Mouse (Mus musculus): ENCODE data around the gene Mepce.
"Not testable (repeated sequence)": the region's sequence is repeated elsewhere in the genome, so short reads cannot be mapped to it uniquely, and the experiment has no call there.

Gene Mepce

GRCm38 (mm10) chr5:137787151-137787928, at the start of gene Mepce, which contains the start of gene Zcwpw1:
Gene Mepce (minus strand): TSS chr5:137787655.
Gene Zcwpw1 (plus strand): TSS chr5:137787798.
- DNase-seq (ENCODE audit: low read depth, low spot score), result peak; percentile 98

DNA sequence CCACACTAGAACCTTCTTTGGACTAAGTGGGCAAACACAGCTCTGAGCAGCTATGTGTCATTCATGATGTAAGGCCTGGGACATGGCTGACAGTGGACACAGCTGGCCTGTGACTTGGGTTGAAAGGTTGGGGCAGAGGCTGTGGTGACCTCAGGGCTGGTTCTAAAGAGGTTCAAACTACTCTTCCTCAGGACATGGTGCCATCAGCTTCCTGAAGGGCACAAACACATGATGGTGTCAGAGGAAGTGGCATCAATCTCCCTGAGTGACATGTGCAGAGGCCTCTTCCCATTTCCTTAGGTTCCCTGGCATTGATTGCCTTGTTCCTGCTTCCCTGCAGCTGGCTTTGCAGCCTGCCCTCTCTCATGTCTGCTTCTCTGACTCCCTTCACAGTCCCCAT, 49.7 kb upstream of the Mepce start:
- DNase-seq (ENCODE audit: low read depth, low spot score), result not testable (repeated sequence)

GRCm38 (mm10) chr5:137836611-137837010, 49.2 kb upstream of the Mepce start:
- DNase-seq (ENCODE audit: low read depth, low spot score), result no peak

DNA sequence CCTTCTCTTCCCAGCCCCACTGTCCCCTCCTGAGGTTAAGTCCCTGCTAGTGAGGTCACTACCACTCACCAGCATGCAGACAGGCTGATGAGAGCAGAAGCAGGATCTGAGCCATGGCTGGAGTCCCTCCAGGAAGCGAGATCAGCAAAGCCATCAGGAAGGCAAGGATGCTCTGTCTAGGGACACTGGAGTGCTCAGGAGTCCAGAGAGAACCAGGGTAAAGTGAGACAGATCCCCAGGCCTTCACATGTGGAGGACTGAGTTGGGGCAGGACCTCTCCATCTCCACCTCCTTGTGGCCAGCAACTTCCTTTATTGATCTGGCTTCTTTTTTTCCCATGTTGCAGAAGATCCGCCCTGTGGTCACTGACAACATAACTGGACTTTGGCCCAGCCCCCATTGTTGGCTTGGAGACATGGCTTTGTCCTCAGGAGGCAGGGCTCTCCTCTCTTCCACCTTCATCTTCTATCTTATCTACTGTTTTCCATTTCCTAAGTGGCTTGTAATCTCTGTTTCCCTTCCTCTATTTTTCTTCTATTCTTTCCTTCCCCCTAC, 48.6 kb upstream of the Mepce start, which contains the start of gene Pilra:
Gene Pilra, minus strand, starts transcription at position 316 of the 555 bp plus-strand sequence.
- not testable (repeated sequence) for DNase-seq (ENCODE audit: low read depth, low spot score)

GRCm38 (mm10) chr5:137833500-137833899, 46.0 kb upstream of the Mepce start:
- DNase-seq (ENCODE audit: low read depth, low spot score), result no peak

GRCm38 (mm10) chr5:137831506-137831905, 44.1 kb upstream of the Mepce start:
- DNase-seq (ENCODE audit: low read depth, low spot score), result no peak

DNA sequence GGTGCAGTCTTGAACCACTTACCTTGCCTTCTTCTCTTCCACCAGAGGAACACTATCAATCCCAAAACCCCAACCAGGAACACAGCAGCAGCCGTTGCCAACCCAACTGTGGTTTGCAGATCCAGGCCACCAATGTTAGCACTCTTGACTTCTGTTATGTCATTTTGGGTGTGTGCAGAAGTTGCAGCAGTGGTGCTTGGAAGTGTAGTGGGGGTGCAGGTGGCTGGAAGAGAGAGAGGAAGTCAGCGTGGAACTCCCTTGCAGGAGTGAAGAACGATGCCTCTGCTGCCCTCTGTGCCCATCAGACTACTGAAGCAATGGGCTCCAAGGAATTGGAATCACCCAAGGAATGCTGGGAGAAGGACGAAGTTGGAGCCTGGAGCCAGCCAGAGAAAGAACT, 43.7 kb upstream of the Mepce start:
- no peak for DNase-seq (ENCODE audit: low read depth, low spot score)

GRCm38 (mm10) chr5:137830238-137830637, 42.8 kb upstream of the Mepce start:
- DNase-seq (ENCODE audit: low read depth, low spot score), result no peak

DNA sequence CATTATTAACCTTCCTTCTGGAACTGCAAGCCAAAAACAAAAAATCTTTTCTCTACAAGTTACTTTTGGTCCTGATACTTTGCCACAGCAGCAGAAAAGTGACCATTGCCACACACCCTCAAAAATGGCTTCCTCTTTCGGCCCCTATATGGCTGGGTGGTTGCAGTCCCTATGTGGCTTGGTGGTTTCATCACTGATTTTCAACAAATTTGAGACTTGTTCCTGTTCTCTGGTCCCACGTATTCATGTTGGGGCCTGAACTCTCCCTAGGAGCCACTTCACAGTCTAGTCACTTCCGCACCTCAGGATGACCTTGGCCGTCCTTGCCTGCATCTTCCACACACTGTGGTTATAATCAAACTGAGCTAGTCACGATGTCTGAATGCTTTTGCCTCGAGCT, 41.2 kb upstream of the Mepce start:
- no peak for DNase-seq (ENCODE audit: low read depth, low spot score)

DNA sequence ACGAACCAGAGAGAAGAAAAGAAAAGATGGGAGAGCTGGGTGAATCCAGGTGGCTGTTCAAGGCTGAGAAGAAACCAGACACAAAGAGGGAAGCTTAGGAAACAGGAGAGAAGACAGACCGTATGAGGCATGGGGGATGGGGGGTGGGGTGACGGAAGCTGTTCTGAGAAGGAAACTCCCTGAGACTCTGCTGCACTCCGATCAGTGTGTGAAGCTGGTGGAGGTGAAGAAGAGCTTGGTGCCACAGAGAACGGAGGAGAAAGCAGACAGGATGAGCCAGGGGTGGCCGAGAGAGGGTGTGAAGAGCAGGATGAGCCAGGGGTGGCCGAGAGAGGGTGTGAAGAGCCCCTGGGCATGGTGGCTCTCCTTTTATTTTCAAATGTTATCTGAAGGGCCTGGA, 39.0 kb upstream of the Mepce start:
- peak; percentile 41 for DNase-seq (ENCODE audit: low read depth, low spot score)

DNA sequence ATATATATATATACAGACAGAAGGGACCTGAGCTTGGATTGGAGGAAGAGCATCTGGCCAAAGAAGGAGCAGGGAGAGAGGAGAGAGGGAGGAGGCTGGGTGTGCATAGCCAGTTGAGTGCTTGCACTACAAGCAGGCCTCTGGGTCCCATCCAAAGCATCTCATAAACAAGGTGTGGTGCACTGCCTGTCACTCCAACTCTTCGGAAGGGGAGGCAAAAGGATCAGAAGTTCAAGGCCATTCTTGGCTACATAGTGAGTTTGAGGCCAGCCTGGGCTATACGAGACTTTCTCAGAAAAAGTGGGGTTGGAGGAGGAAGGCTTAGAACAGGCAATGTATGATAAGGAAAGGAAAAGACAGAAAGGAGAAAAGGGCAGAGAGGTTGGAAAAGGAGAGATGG, 38.5 kb upstream of the Mepce start:
- DNase-seq (ENCODE audit: low read depth, low spot score), result no peak

DNA sequence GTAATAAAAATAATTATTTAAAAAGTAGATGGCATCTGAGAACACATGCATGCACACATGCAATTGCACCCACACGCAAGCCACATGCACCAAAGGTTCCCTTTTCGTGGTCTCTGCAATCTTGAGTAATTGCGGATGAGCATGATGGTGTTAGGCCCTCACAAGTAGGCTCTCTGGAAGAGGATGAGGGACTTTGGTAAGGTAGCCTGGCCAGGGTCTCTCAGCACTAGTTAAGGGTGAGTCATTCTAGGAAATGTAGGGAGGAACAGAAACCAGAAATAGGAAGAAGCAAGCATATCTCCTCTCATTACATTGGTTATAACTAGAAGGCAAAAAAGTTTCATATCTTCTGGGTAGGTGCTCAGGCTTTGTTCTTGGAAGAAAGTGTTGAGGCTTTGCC, 37.6 kb upstream of the Mepce start:
- DNase-seq (ENCODE audit: low read depth, low spot score), result no peak

DNA sequence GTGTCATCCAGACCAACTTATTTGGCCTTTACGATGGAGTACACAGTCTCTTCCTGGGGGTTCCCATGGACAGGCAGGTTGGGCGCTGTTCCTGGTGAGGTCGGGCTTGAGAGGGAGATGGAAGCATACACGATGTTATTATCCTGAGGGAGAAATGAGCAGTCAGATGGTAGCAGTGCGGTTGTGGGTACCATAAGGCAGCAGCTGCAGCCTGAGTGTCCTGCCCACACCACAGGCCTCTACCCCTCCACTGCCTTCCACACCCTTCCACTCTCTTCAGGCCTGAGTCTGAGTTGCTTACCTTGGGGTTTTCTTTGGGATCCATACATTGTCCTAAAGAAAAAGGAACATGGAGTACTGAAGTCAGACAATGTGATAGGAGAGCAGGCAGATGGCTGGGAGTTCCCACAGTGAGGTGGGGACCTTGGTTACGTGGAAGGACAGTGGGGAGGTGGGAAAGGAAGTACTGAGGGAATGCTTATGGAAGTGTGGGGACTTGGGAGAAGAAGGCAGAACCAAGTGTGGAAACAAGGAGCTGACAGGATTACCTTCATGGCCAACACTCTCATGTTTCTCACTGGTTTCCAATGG, 36.1 kb upstream of the Mepce start:
- DNase-seq (ENCODE audit: low read depth, low spot score), result no peak

DNA sequence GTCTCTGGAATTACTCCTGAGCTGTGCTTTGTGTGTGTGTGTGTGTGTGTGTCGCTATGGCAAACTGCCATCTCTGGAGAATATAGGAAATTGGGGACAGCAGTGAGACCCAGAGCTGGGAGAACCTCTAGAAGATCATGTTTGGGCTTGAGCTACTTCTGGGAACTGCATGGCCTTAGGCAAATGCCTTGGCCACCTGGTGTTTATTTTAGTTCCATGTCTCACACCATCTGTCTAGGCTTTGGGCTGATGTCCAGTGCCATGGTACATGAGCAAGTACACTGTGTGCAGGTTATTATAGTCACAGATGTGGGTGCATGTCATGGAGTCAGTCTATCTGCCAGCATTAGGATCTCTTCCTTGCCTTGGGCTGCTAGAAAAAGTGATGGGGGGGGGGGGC, 35.1 kb upstream of the Mepce start:
- no peak for DNase-seq (ENCODE audit: low read depth, low spot score)

GRCm38 (mm10) chr5:137822126-137822525, 34.7 kb upstream of the Mepce start:
- no peak for DNase-seq (ENCODE audit: low read depth, low spot score)

DNA sequence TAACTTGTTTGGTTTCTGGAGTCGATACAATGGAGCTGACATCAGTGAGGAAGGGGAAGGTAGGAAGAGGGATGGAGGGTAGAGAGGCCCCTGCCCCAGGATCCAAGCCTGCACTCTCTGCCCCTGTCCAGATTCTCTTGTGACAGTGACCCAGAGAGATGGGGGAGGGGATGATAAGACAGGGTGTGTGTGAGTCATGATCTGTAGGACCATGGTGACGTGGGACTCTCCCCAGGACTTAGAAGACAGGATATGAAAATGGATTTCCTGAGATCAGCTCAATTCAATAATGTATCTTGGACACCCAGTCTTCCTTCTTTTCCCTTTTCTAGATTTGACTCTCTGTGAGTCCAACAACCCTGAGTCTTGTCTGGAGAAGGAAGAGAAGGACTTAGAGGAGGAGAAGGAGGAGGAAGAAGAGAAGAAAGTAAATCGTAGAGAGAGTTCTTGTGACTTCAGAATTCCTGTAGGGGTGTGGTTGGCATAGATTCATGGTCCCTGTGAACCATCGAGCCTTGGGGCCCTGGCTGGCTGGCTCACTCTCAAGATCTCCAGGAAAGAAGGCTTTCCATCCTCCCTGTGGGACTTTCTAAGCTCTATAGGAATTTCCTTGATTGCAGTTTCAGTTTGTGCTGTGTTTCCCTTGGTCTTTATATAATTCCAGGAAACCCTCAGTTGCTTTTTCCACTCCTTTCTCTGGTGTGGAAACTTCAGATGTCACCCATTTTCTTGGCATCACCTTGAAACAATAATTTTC, 30.2 kb upstream of the Mepce start:
- peak; percentile 12 for DNase-seq (ENCODE audit: low read depth, low spot score)

DNA sequence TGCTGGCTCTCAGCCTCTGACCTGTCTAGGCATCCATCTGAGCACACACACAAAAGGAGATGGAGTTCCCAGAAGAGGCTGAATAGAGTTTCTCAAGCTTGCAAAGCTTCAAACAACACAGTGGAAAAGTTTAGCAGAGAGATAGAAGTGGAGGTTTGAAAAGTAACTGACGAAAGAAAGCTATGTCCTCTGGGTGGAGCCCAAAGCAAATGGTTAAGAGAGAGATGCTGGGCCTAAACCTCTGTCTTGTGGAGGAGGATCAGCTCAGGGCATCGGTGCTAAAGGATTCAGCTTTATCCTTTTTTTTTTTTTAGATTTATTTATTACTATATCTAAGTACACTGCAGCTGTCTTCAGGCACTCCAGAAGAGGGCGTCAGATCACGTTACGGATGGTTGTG, 20.9 kb upstream of the Mepce start:
- DNase-seq (ENCODE audit: low read depth, low spot score), result no peak

DNA sequence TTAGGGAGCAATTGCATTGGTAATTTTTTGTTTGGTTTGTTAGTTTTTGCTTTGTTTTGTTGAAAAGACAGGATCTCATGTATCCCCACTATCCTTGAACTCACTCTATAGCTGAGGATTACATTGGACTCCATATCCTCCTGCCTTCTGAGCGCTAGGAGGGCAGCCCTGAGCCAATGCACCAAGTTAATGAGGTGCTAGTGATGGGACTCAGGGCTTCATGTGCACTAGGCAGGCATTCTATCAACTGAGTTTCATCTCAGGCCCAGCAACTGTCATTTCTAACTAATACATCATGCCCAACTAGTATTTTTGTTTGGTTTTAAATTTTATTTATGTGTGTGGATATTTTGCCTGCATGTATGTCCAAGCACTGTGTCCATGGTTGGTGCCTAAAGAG, 18.7 kb upstream of the Mepce start:
- no peak for DNase-seq (ENCODE audit: low read depth, low spot score)

- DNase-seq (ENCODE audit: low read depth, low spot score), result no peak
Measured at GRCm38 (mm10) chr5:137800917-137801316, 13.5 kb upstream of the Mepce start.

DNA sequence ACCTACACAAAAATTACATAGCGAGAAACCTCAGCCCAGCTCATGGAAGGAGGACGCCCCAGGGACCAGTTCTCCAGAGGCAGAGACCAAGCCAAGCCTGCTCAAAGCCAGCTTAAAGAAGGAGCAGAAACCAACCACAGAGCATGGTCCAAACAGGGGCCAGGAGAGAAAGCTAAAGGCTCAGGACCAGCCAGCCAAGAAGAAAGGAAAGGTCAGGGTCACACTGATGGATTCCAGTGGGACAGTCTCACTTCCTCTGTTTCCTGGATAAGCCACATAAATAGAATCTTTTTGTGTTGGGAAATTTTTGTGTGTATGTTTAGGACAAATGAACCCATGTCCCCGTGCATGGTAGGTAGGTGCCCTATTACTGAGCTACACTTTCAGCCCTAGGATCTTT, 9.2 kb upstream of the Mepce start:
- no peak for DNase-seq (ENCODE audit: low read depth, low spot score)

- no peak for DNase-seq (ENCODE audit: low read depth, low spot score)
Measured at GRCm38 (mm10) chr5:137791553-137791952, 4.1 kb upstream of the Mepce start.

GRCm38 (mm10) chr5:137788946-137789531, 1.6 kb upstream of the Mepce start:
- DNase-seq (ENCODE audit: low read depth, low spot score), result no peak

All from CD4-positive, CD25-positive, alpha-beta regulatory T cell, adult 2 months (primary cell).